Mouse (Mus musculus) spleen, adult 12 weeks (tissue): ENCODE results near the gene Gm20075.
"Not testable (repeated sequence)": the region's sequence is repeated elsewhere in the genome, so short reads cannot be mapped to it uniquely, and the experiment has no call there.

ENCODE experiments used
- DNase-seq: peaks from one replicate; pipeline ENCODE4 v3.0.0; 2022; ENCODE audit warnings: low spot score

The Gm20075 gene

DNA sequence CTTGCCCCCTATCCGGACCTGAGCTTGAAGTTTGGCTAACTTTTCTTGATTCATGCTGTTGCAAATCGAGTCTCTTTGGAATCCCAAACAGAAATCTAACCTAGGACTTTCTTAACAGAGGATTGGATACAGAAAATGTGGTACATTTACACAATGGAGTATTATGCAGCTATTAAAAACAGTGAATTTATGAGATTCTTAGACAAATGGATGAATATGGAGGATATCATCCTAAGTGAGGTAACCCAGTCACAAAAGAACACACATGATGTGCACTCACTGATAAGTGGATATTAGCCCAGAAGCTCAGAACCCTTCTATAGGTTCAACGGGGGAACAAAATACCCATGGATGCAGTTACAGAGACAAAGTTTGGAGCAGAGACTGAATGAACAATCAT, at the start of gene Gm20075:
Gene Gm20075, minus strand, starts transcription at position 101 of the 400 bp plus-strand sequence.
- not testable (repeated sequence) for DNase-seq

DNA sequence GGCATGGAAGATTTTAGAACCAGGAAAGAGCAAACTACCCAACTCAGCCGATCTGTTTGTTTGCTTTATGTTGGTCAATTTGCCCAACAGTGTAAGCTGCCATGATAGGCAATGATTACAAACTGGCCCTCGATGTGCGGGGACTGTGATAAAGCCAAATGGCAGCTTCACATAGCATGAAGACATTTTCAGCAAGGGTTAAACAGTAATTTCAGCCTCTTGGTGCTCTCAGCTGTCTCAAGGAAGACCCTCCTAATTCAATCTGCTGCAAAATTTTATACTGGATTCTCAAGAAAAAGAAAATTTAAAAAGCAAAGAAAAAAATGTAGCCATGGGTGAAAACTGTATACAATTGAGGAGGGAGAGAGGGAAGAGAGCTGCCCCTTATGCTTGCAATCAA, 47.9 kb upstream of the Gm20075 start:
- DNase-seq = no peak

DNA sequence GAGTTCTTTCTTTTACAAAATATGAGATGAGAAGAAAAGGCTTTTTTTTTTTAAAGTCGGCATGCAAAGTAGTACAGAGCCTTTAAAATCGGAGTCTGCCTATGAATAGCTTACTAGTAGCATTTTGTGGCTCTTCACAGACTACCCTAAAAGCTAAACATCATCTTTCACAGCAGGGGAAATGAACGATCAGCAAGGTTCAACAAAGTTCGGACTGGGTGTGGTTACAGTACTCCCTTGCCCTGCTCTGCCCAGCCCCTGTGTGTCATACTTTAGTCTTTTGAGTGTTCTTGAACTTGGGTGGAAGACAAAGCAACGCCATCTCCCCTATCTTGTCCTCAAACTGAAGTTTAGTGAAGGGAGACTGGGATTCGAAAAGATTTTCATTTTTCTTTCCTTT, 45.5 kb upstream of the Gm20075 start:
- DNase-seq = no peak

DNA sequence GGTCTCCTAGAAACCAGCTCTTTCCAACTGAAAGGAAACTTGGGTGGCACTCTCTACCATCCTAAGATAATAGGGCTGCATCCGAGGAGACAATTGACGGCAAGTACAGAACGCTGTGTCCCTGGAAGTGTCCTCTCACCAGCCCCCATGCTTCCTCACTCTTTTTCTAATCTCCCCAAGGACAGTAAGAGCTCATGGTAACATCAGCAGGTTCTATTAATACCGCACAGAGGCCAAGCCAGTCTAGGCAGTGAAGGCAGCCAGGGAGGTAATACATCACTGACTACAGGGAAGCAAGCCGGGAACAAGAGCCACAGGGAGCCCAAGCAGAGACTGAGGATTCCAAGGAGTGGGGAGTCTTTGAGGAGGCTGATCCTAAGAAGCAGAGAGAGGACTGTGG, 43.8 kb upstream of the Gm20075 start:
- no peak for DNase-seq

DNA sequence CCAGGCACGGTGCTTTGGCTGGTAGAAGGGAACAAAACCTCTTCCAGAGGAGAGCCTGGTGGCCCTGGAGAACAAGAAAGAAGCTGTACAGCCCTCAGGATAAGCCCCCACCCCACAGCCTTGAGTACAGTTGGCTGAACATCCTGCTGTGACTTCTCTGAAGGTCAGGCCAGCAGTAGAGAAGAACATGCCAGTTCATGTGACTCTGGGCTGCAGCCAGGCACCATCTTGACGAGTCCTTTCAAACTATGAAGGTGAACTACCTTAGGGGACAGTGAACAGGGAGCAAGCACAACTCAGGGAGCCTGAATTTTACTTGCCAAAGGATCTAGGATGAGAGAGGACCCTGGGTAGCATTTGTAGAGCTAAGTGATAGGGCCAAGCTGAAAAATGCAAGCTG, 31.5 kb upstream of the Gm20075 start:
- no peak for DNase-seq

DNA sequence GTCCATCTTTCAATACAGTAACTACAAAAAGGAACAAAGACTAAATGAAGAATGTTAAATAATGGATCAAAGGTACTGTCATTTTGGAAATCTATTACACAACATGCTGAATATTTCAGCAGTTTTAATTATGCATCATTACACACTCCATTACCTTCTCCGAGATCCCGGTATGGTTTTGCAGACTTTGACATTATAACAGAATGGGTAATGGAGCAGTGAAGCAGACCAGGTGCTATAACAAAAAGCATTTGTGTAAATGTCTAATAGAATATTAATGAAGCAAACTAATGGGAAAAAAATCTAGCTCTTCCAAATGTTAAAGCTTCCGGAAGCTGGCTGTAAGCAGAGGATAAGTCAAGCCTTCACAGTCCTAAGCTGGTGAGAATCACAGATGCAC, 29.6 kb upstream of the Gm20075 start:
- no peak for DNase-seq

DNA sequence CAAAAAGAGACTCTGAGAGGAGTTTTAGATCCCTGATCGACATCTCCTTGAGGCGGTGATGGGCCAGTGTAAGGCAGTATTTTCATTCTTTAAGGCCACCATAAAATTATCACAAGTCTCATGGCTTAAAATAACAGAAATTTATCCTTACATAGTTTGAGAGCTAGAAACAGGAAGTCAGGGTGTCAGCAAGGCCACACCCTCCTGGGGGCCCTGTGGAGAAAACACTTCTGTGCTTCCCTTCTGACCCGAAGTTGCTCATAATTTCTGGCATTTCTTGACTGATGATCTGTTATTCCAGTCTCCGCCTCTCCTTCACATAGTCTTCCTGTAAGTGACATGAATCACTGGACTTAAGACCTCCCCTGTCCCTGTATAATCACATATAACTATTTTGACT, 25.2 kb upstream of the Gm20075 start:
- no peak for DNase-seq

DNA sequence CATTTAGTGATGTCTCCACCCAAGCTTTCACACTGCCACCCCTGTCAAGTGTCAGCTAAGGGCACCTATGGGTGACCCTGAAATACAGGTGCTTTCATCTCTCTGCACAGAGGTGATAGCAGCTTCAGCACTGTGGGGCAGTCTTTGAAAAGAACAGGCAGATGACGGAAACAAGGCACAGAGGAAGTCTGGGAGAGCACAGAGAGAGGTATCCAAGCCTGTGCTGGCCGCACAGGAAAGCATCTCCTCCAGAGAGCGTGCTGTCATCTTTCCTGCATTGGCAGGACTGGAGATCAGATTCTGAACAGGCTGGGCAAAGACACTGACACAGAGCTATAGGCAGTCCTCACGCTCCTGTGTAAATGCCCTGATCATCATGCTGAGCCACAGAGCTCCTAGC, 9.8 kb upstream of the Gm20075 start:
- DNase-seq = no peak

DNA sequence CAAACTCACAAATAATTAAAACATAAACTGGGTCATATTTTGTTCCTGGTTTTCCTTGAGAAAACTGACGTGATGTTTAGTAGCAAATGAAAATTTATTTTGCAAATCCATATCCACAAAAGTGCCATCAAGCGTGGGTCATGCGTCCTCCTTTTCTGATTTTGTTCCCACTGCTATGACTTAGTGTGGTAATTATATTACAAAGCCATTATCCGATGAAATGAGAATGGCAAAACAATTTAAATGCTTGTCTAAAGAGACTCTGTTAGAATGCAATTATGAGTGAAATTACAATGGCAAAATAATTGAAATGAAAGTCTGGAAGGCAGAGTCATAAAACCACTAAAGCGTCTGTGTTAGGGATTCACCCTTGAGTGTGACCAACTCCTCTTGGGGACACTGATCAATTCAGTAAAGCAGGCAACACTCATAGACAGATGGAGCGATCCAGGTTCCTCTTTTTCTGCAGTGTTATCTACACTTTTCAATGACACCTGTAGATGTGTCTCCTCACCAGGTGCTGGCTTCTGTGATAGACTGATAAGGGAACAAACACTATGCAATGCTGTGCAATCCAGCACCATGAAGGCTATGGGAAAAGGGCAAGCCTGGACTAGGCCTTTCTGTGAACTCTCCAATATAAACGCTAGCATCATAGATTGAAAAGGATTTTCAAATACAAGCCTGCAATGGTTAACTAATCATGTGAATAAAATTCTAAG, 4.6 kb upstream of the Gm20075 start:
- DNase-seq = no peak

DNA sequence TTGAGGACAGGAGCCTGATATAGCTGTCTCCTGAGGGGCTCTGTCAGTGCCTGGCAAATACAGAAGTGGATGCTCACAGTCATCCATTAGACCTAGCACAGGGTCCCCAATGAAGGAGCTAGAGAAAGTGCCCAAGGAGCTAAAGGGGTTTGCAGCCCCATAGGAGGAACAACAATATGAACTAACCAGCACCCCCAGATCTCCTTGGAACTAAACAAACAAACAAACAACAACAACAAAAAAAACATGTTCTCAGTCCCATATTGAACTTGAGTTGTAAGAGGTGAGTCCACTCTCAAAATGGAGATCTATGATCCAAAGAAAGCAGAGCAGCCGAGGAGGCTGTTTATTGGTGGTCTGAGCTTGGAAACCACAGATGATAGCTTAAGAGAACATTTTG, 578 bp upstream of the Gm20075 start, which contains the start of gene Gm17190:
Gene Gm17190, plus strand, starts transcription at position 301 of the 400 bp plus-strand sequence.
- not testable (repeated sequence) for DNase-seq

DNA sequence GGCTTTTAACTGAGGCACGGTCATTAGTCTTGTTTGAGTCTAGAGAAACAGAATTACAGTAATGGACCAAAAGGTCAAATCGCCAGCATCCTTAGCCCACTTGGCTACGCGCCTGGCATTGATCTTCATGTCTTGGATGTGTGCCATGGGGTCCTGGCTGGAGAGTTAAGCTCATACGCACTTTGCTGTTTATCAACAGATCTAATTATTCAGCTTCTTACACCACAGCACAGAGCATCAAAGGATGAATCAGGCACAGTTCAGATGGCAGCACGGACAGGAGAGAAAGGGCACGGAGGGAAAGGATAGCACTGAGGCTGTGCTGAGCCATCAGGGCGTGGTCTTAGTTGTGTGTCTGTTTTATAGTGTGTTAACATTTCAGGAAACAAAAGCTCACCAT, 7.6 kb downstream of the Gm20075 start:
- no peak for DNase-seq

DNA sequence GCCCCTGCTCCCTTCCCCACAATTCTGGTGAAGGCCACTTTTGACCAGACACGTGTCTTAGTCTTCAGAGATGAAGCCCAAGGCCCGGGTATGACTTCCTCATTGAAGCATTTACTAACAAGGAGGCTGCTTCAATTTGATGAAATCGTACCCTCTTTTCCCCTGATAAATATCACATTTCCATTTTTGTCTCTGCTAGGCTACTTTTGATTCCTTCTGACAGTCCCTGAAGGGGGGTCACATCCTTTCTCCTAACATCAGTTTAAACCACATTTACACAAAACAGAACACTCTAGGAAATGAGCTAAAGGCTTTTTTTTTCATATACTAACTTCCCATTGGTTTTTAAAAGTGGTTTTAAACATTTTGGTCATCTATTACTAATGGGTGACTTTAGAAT, 28.4 kb downstream of the Gm20075 start:
- DNase-seq = no peak

DNA sequence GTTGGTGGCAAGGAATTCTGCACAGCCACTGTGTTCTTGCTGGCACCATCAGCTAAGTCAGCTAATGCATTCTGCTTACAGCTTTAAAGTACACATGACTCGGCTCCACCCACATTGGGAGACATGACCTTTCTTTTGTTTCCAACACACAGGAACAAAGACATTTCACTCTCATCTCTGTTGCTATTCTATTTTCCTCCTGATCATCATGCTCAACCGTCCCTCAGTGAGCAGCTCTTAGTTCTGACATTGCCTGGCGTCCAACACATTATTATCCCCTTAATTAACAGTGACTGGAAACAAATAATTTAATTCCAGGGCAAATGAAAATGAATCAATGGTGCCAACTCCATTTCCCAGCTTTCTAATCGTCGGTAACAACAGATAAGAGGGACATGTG, 35.8 kb downstream of the Gm20075 start:
- no peak for DNase-seq

DNA sequence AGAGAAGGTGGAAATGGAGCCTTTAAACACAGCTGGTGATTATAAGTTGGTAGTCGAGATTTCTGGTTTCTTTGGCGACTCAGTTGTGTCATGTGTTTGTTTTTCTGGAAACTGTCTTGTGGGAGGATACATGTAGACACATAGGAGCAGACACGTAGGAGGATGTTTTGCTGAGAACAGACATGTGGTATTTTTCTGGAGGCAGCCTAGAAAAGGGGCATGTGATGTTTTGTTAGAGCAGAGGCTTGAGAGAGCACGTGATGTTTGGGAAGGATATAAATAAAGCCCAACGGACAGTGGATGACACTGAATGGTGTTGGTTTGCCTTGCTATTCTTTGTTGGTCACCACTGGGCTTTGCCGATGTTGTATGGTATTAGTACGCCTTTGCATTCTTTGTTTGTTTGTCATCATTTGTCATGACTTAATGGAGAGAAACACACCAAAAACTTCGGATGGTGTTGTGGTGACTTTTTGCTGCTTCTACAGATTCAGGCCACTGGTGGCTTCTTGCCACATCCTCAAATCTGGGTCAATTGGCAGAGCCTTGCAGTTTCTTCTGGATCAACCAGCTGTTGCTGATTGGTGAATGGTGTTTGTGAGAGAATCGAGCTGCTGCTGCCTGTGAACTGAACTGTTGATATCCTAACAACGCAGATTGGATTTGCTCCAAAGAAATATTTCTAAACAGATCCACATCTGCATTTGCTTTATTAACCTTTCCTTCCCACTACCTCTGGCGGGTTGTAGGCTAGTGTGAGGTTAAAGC, 40.7 kb downstream of the Gm20075 start:
- DNase-seq = no peak

DNA sequence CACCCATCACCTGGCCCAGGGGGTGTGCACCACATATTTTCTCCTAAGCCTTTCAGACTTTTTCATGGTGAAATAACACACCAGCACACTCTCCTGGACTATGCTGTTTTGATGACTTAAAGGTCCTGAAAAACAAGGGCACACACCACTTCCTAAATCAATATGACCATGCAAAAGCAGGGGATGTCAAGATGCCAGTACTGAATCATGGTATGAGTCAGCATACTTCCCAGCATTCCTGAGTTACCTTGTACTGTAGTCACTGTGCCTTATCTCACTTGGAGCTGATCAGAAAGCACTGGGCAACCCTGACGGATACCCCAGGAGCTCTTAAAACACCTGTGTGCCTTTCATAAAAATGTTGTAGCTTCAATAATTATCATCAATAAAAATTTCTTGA, 41.6 kb downstream of the Gm20075 start:
- DNase-seq = no peak

DNA sequence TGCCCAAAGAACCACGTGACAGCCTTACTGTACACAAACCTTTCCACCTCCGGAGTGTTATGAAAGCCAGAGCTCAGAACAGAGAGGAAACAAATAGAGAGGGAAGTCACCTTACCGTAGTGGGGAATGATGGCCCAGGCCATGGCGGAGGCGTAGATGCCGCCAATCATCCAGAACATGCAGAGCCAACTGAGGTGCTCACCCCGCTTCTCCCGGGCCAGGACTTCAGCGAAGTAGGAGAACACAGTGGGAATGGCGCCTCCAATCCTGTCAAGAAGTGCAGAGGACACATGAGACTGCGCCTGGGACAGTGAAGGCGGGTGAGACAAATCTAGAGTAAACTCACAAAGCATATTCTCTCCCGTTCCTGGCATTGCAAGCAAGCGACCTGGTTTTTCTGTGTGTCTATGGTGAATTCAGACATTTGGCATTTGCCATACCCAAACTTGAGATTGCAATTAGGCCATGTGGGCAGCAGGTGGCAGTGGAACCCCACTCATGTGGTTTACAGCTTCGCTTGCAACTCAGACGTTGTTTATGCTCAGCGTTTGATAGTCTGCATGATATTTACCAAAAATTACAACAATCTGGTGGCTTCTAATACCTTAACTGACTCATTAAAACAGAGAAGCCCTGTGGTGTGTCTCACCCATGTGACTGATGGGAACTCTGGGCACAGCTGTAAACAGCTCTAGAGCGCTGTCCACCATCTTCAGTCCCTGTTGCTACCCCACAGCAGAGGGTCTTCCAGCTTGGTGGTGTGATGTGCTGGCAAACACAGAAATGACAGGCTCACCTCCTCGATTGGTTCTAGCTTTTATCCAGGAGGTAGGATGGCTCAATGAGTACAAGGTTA, 50.6 kb downstream of the Gm20075 start:
- DNase-seq = no peak
